Mouse (Mus musculus) central nervous system, embryonic 14 days (tissue): ENCODE data around the gene Cetn4. TPM values are rescaled to one million over a fixed set of nuclear protein-coding genes. Genes with fewer than 3 reads are reported as not detected.

Experiments
- polyA plus RNA-seq: library from polyadenylated mRNA; depleted of rRNA; stranded (reverse); fragments of >200 nt; gene quantifications from 2 replicates; pipeline ENCODE4 v1.2.3, GENCODE M21; 2012; rRNA removed

The Cetn4 gene
- polyA plus RNA-seq = 2.8 and 3.3 TPM in 2 replicates

GRCm38 (mm10) chr3:37312370-37312941 lies at the start of gene Cetn4, which contains the start of gene Bbs12:
Cetn4 (minus strand) TSS chr3:37312708.
Bbs12 (plus strand) TSS chr3:37312554.

GRCm38 (mm10) chr3:37348221-37349165 lies 36.0 kb upstream of the Cetn4 start, which contains the start of gene Fgf2:
Fgf2 (plus strand) TSS chr3:37348346.

Other genes with a start within 250 kb of the Cetn4 start
- gene Adad1, start 249.2 kb downstream of the Cetn4 start, polyA plus RNA-seq = 0.13 and 0.20 TPM in 2 replicates
- 0.47 and 0.54 TPM in 2 replicates for gene Il2, start 186.7 kb downstream of the Cetn4 start, polyA plus RNA-seq
- not detected in 2 replicates for gene Il21, start 80.1 kb downstream of the Cetn4 start, polyA plus RNA-seq
- 4.4 and 4.6 TPM in 2 replicates for gene Bbs12, start 154 bp downstream of the Cetn4 start, polyA plus RNA-seq
- gene Fgf2, start 35.6 kb upstream of the Cetn4 start, polyA plus RNA-seq = 0.77 and 1.7 TPM in 2 replicates
- 11.3 and 15.0 TPM in 2 replicates for gene Spata5, start 107.2 kb upstream of the Cetn4 start, polyA plus RNA-seq
- 6.9 and 7.8 TPM in 2 replicates for gene Nudt6, start 107.5 kb upstream of the Cetn4 start, polyA plus RNA-seq